Mouse (Mus musculus) intestine, embryonic 16.5 days (tissue): ENCODE data around the gene Olfr1229. TPM values are rescaled to one million over a fixed set of nuclear protein-coding genes. Genes with fewer than 3 reads are reported as not detected.

Source experiments
- ATAC-seq: fragments of 200-750 bp; cut with Nextera tagmentation; 2 replicates; pipeline ENCODE4 v1.8.0; 2017; ENCODE audit warnings: moderate TSS enrichment, moderate library complexity
- H3K27ac ChIP-seq: fragments of 300-500 bp; sonication (generic); 2 replicates; pipeline ENCODE4 v1.5.1; 2014; ENCODE audit warnings: mild to moderate bottlenecking, low read length
- H3K27me3 ChIP-seq: fragments of 300-500 bp; sonication (generic); replicated peaks from 2 replicates; pipeline ENCODE4 v1.6.1; 2014; ENCODE audit warnings: low read length, control low read depth, mixed read lengths; ENCODE audit not compliant: control insufficient read depth, insufficient read depth
- H3K36me3 ChIP-seq: fragments of 300-500 bp; sonication (generic); 2 replicates; pipeline ENCODE4 v1.6.1; 2014; ENCODE audit warnings: low read length, control low read depth; ENCODE audit not compliant: control insufficient read depth, insufficient read depth
- H3K4me1 ChIP-seq: fragments of 300-500 bp; sonication (generic); 2 replicates; pipeline ENCODE4 v1.6.1; 2014; ENCODE audit warnings: low read length, control low read depth, mixed read lengths; ENCODE audit not compliant: control insufficient read depth, insufficient read depth
- H3K4me2 ChIP-seq: fragments of 300-500 bp; sonication (generic); 2 replicates; pipeline ENCODE4 v1.6.1; 2014; ENCODE audit warnings: low read depth, low read length, control low read depth
- H3K4me3 ChIP-seq: fragments of 300-500 bp; sonication (generic); 2 replicates; pipeline ENCODE4 v1.5.1; 2014; ENCODE audit warnings: mild to moderate bottlenecking, low read length
- H3K9ac ChIP-seq: fragments of 300-500 bp; sonication (generic); 2 replicates; pipeline ENCODE4 v1.6.1; 2014; ENCODE audit warnings: low read depth, low read length
- H3K9me3 ChIP-seq: fragments of 300-500 bp; sonication (generic); 2 replicates; pipeline ENCODE4 v1.6.1; 2016; ENCODE audit warnings: low read length, control low read depth; ENCODE audit not compliant: control insufficient read depth
- WGBS: fragments of 180-500 bp; shearing (Covaris S2); extraction: QIAGEN DNeasy Blood & Tissue Kit; methylation state at CpG from one replicate; pipeline ENCODE4 v1.1.7; 2014; 5-methylcytosine and 5-hydroxymethylcytosine counted together
- polyA plus RNA-seq: library from polyadenylated mRNA; unstranded; fragments of >200 nt; fragmentation: Nextera tagmentation; extraction: Ambion mirVana; gene quantifications from 2 replicates; pipeline ENCODE4 v1.2.1, GENCODE M21; 2015

The Olfr1229 gene
- polyA plus RNA-seq, result not detected in 2 replicates

DNA sequence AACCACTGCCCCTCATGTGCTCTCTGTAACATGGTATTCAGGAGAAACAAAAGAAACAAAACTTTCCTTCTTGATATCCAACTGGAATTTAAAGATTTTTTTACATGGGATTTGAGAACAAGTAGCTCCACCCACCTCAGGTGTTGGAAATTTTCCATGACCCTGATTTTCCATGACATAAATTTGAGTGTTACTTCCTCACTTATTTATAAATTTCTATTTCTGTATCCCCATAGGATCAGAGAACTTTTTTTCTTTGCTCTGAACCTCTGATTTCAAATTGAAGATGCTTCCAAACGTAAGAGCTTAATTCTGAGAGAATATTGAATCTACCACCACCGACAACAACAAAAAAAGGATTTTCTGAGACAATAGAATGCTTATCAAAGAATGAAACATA lies at the start of gene Olfr1229:
Olfr1229 (minus strand) TSS at position 101 of the 400 bp plus-strand sequence.
- no peaks in the 10 kb centered on the region for H3K27me3 ChIP-seq
- H3K4me1 ChIP-seq, result no peaks in the 10 kb centered on the region
- WGBS, result 83% methylated on average over 2 of the region's 2 CpGs
- ATAC-seq, result no peak
- H3K27ac ChIP-seq, result no peak within 1 kb of the TSS
- no peak within 1 kb of the TSS for H3K4me3 ChIP-seq
- no peaks in the 10 kb centered on the region for H3K36me3 ChIP-seq
- H3K9ac ChIP-seq, result no peak within 1 kb of the TSS
- H3K4me2 ChIP-seq, result no peak within 1 kb of the TSS
- H3K9me3 ChIP-seq, result no peaks in the 10 kb centered on the region

DNA sequence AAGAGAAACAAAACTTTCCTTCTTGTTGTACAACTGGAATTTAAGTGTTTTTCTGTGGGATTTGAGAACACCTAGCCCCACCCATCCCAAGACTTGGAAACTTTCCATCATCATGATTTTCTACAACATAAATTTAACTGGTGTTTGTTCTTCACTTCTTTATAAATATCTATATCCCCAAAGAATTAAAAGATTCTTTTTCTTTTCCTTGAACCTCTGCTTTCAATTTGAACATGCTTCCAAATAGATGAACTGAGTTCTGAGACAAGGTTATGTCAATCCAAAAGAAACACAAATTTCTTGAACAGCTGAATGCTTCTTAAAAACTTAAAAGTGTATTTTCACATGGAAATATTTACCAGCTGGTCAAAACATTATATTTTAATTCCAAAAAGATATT lies 41.8 kb upstream of the Olfr1229 start, which contains the start of gene Olfr1232:
Olfr1232 (minus strand) TSS at position 101 of the 400 bp plus-strand sequence.
- Histone ChIP-seq H3K27me3 (no peaks in the 10 kb centered on the region), H3K27ac (no peak within 1 kb of the TSS), H3K36me3 (no peaks in the 10 kb centered on the region), H3K4me2 (no peak within 1 kb of the TSS), H3K4me3 (no peak within 1 kb of the TSS), H3K9ac (no peak within 1 kb of the TSS), H3K4me1 (no peaks in the 10 kb centered on the region), H3K9me3 (no peaks in the 10 kb centered on the region)
- ATAC-seq, result no peak

DNA sequence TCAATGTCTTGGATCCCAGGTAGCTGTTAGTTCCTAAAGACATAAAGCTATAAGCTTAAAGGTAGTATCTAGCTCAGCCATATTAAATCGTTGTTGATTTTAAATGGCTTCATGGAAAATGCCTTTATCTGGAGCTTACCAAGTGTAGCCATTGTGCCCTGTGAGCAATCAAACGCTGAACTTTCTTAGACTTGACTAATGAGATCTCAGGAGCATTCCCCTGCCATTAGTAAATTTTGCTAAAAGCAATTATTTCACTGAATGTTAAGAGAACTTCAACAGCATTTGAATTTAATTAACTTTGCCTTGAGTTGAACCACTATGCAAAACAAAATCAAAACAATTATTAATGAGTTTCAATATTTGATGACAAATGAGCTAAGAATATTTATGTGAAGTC lies 19.2 kb upstream of the Olfr1229 start, which contains the start of gene Olfr1231:
Olfr1231 (minus strand) TSS at position 101 of the 400 bp plus-strand sequence.
- H3K4me1 ChIP-seq, result no peaks in the 10 kb centered on the region
- no peaks in the 10 kb centered on the region for H3K27me3 ChIP-seq
- no peaks in the 10 kb centered on the region for H3K9me3 ChIP-seq
- ATAC-seq, result no peak
- H3K36me3 ChIP-seq, result no peaks in the 10 kb centered on the region
- H3K9ac ChIP-seq, result no peak within 1 kb of the TSS
- no peak within 1 kb of the TSS for H3K4me2 ChIP-seq
- H3K27ac ChIP-seq, result no peak within 1 kb of the TSS
- H3K4me3 ChIP-seq, result no peak within 1 kb of the TSS
- 75% methylated on average over 2 of the region's 2 CpGs for WGBS

DNA sequence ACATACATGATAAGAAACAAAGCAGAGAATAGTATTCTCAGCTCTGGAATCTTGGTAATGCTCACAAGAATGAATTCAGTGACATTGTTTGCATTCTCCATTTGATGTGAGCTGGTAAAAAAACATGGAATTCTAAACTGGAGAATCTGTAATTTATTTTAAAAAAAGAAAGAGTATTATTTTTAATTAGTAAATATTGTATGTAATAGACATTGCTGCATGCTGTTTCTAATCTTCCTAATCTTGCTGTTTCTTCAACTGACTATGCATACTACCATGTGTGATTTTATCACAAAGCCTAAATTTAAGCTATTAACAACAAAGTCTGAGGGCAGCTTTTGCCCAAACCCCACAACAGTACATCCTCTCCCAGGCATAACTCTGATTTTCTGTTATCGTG lies 9.4 kb upstream of the Olfr1229 start, which contains the start of gene Olfr1230:
Olfr1230 (minus strand) TSS at position 101 of the 400 bp plus-strand sequence.
- H3K4me3 ChIP-seq, result no peak within 1 kb of the TSS
- no peaks in the 10 kb centered on the region for H3K36me3 ChIP-seq
- no peaks in the 10 kb centered on the region for H3K4me1 ChIP-seq
- no peak within 1 kb of the TSS for H3K9ac ChIP-seq
- H3K27me3 ChIP-seq, result no peaks in the 10 kb centered on the region
- no peak within 1 kb of the TSS for H3K4me2 ChIP-seq
- no peak for ATAC-seq
- H3K9me3 ChIP-seq, result no peaks in the 10 kb centered on the region
- no peak within 1 kb of the TSS for H3K27ac ChIP-seq
- 87% methylated on average over 1 of the region's 1 CpGs for WGBS

DNA sequence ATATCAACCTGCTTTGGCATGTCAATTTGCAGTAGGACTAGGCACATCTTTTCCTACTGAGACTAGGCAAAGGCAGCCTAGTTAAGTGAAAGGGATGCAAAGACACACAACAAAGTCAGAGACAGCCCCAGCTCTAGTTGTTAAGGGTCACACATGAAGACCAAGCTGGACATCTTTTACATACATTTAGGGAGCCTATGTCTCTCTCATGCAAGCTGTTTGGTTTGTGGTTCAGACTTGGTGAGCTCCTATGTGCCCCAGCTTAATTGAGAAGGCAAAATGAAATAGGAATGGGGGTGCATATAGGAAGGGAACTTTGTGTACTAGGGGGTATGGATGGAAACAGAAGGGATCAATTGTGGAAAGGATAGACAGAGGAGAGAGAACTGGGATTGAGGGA lies 33.9 kb downstream of the Olfr1229 start, which contains the start of gene Olfr1228:
Olfr1228 (minus strand) TSS at position 101 of the 400 bp plus-strand sequence.
- Histone ChIP-seq H3K27me3 (no peaks in the 10 kb centered on the region), H3K27ac (no peak within 1 kb of the TSS), H3K9ac (no peak within 1 kb of the TSS), H3K9me3 (no peaks in the 10 kb centered on the region), H3K4me1 (no peaks in the 10 kb centered on the region), H3K4me3 (no peak within 1 kb of the TSS), H3K4me2 (no peak within 1 kb of the TSS), H3K36me3 (no peaks in the 10 kb centered on the region)
- ATAC-seq, result no peak

Other genes with a start within 250 kb of the Olfr1229 start
- gene Olfr1218, start 226.8 kb downstream of the Olfr1229 start, polyA plus RNA-seq, result not detected in 2 replicates
- not detected in 2 replicates for gene Olfr1219, start 204.5 kb downstream of the Olfr1229 start, polyA plus RNA-seq
- gene Olfr1220, start 181.2 kb downstream of the Olfr1229 start, polyA plus RNA-seq, result not detected in 2 replicates
- gene Olfr1221, start 170.7 kb downstream of the Olfr1229 start, polyA plus RNA-seq, result not detected in 2 replicates
- gene Olfr1222, start 155.0 kb downstream of the Olfr1229 start, polyA plus RNA-seq, result not detected in 2 replicates
- not detected in 2 replicates for gene Olfr1223, start 136.5 kb downstream of the Olfr1229 start, polyA plus RNA-seq
- gene Olfr1224-ps1, start 123.9 kb downstream of the Olfr1229 start, polyA plus RNA-seq, result not detected in 2 replicates
- not detected in 2 replicates for gene Olfr1225, start 113.3 kb downstream of the Olfr1229 start, polyA plus RNA-seq
- not detected in 2 replicates for gene Olfr1226, start 88.0 kb downstream of the Olfr1229 start, polyA plus RNA-seq
- not detected in 2 replicates for gene Olfr1228, start 34.0 kb downstream of the Olfr1229 start, polyA plus RNA-seq
- gene Olfr1230, start 9.3 kb upstream of the Olfr1229 start, polyA plus RNA-seq, result not detected in 2 replicates
- not detected in 2 replicates for gene Olfr1231, start 19.1 kb upstream of the Olfr1229 start, polyA plus RNA-seq
- not detected in 2 replicates for gene Olfr1232, start 41.7 kb upstream of the Olfr1229 start, polyA plus RNA-seq
- gene Olfr1233, start 54.4 kb upstream of the Olfr1229 start, polyA plus RNA-seq, result not detected in 2 replicates
- not detected in 2 replicates for gene Olfr1234, start 76.9 kb upstream of the Olfr1229 start, polyA plus RNA-seq
- gene Olfr1238, start 121.7 kb upstream of the Olfr1229 start, polyA plus RNA-seq, result not detected in 2 replicates
- not detected in 2 replicates for gene Olfr1239, start 132.4 kb upstream of the Olfr1229 start, polyA plus RNA-seq
- gene Olfr1240, start 155.0 kb upstream of the Olfr1229 start, polyA plus RNA-seq, result not detected in 2 replicates
- gene Olfr1241, start 199.1 kb upstream of the Olfr1229 start, polyA plus RNA-seq, result not detected in 2 replicates
- not detected in 2 replicates for gene Olfr1242, start 210.3 kb upstream of the Olfr1229 start, polyA plus RNA-seq
- gene Olfr1243, start 243.5 kb upstream of the Olfr1229 start, polyA plus RNA-seq, result not detected in 2 replicates